Mouse (Mus musculus) thymus, adult 2 months (tissue): Measurements from ENCODE around the gene Klhl2.

Experiments used
- CTCF ChIP-seq: fragments of 200-500 bp; IDR thresholded peaks from 2 replicates; pipeline ENCODE4 v1.5.1; 2012; ENCODE audit warnings: mild to moderate bottlenecking, control low read depth, low read length, moderate library complexity, borderline replicate concordance; ENCODE audit not compliant: control insufficient read depth, poor library complexity, insufficient read depth; ENCODE audit errors: extremely low read depth
- POLR2A ChIP-seq: fragments of 200-500 bp; IDR thresholded peaks from 2 replicates; pipeline ENCODE4 v1.6.1; 2012; ENCODE audit warnings: mild to moderate bottlenecking, low read length, control low read depth, moderate library complexity; ENCODE audit not compliant: control insufficient read depth, poor library complexity, insufficient read depth; ENCODE audit errors: extremely low read depth

- no peak for TF ChIP-seq POLR2A
- no peak for TF ChIP-seq CTCF
Observed at GRCm38 (mm10) chr8:64896731-64897130, 46.9 kb upstream of the Klhl2 start.
